Mouse (Mus musculus): ENCODE data around the gene Gnpat.

Gene Gnpat

DNA sequence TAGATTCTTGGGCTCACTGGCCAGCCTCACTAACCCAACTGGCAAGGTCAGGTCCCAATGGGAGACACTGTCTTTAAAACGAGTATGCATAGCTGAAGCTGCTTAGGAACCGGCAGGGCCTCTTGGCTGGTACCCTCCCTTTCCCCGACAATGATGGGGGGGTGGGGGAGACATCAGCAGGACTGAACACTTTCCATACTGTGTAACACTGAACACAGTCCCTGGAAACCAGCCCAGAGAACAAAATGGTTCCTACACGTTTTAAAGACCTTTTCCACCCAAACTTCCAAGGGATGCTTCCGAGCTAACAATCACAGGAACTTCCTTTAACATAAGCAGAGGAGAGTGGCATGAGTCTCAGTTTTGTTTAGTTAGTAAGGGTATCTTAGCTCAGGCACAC, 72.3 kb downstream of the Gnpat start:
- DNase-seq (ENCODE audit: extremely low read depth, insufficient read length, low spot score) = no peak

DNA sequence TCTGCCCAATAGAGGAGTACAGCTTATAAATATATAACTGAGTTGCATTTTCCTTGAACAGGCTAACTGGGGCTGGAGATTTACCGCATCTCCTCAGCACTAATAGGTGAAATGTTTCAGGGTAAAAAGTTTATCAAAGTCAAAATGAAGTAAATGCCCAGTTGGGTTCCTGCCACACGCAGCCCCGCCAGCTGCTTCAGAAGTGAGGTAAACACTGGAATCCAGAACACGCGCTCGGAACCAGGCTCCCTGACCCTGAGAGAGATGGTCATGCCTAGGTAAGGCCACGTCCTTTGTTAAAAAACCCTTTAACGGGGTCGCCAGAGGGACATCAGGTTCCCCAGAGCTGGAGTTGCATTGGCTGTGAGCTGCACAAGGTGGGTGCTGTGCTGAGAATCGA, 73.9 kb downstream of the Gnpat start:
- no peak for DNase-seq (ENCODE audit: extremely low read depth, insufficient read length, low spot score)

DNA sequence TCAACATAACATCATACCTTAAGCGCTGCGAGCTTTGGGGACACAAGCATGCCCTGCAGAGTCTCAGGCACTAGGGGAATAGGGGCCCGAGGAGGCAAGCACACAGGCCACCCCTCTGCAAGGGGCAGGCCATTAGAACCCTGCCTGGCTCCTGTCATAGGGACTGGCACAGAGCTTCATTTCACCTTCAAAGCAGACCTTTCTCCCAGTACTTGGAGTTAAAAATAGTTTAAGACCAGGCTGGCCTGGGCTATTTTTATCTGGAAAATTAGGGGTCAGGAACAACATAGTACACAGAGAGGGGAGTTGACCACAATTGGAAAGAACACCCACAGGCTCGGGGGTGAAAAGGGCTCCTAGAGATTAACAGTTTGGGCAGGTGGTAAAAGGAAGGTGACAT, 74.5 kb downstream of the Gnpat start:
- DNase-seq (ENCODE audit: extremely low read depth, insufficient read length, low spot score) = no peak
